Mouse (Mus musculus): ENCODE results near the gene Ms4a10. TPM values are rescaled to one million over a fixed set of nuclear protein-coding genes. Genes with fewer than 3 reads are reported as not detected.

The Ms4a10 gene
- polyA plus RNA-seq, 1 experiment, result 2.2 TPM

GRCm38 (mm10) chr19:10921058-10921457, 53.4 kb downstream of the Ms4a10 start:
- no peak overlapping the region for H3K27ac ChIP-seq (ENCODE audit: control insufficient read depth, insufficient read depth, low read depth, low read length)
- H3K27me3 ChIP-seq (ENCODE audit: control insufficient read depth, insufficient read depth, low read length), result no peaks in the 10 kb centered on the region
- TF ChIP-seq POLR2A (IDR thresholded peaks at IDR 0.05; ENCODE audit: control insufficient read depth, low read depth, low read length), result no peak
- H3K4me1 ChIP-seq (ENCODE audit: control insufficient read depth, insufficient read depth, low read length), result peaks cover 5% of the 10 kb centered on the region
- no peak overlapping the region for H3K4me3 ChIP-seq (ENCODE audit: control insufficient read depth, low read depth, low read length)
- H3K36me3 ChIP-seq (ENCODE audit: control insufficient read depth, insufficient read depth, low read length), result no peaks in the 10 kb centered on the region

GRCm38 (mm10) chr19:10920532-10920931, 53.9 kb downstream of the Ms4a10 start, which contains the start of gene Zp1:
Gene Zp1, minus strand, starts transcription at chr19:10920632.
- no peaks in the 10 kb centered on the region for H3K27me3 ChIP-seq (ENCODE audit: control insufficient read depth, insufficient read depth, low read length)
- no peaks in the 10 kb centered on the region for H3K36me3 ChIP-seq (ENCODE audit: control insufficient read depth, insufficient read depth, low read length)
- H3K27ac ChIP-seq (ENCODE audit: control insufficient read depth, insufficient read depth, low read depth, low read length), result no peak within 1 kb of the TSS
- H3K4me3 ChIP-seq (ENCODE audit: control insufficient read depth, low read depth, low read length), result no peak within 1 kb of the TSS
- H3K4me1 ChIP-seq (ENCODE audit: control insufficient read depth, insufficient read depth, low read length), result peaks cover 5% of the 10 kb centered on the region
- TF ChIP-seq POLR2A (IDR thresholded peaks at IDR 0.05; ENCODE audit: control insufficient read depth, low read depth, low read length) (no peak), CTCF (IDR thresholded peaks at IDR 0.05; ENCODE audit: control insufficient read depth, insufficient read depth, insufficient replicate concordance, low read depth, low read length) (no peak)

- TF ChIP-seq POLR2A (IDR thresholded peaks at IDR 0.05; ENCODE audit: control insufficient read depth, low read depth, low read length) (no peak), CTCF (IDR thresholded peaks at IDR 0.05; ENCODE audit: control insufficient read depth, insufficient read depth, insufficient replicate concordance, low read depth, low read length) (no peak)
- no peak overlapping the region for H3K4me3 ChIP-seq (ENCODE audit: control insufficient read depth, low read depth, low read length)
- peaks cover 5% of the 10 kb centered on the region for H3K4me1 ChIP-seq (ENCODE audit: control insufficient read depth, insufficient read depth, low read length)
- no peak overlapping the region for H3K27ac ChIP-seq (ENCODE audit: control insufficient read depth, insufficient read depth, low read depth, low read length)
- no peaks in the 10 kb centered on the region for H3K36me3 ChIP-seq (ENCODE audit: control insufficient read depth, insufficient read depth, low read length)
- no peaks in the 10 kb centered on the region for H3K27me3 ChIP-seq (ENCODE audit: control insufficient read depth, insufficient read depth, low read length)
Measured at GRCm38 (mm10) chr19:10918321-10918991, 56.0 kb downstream of the Ms4a10 start.

GRCm38 (mm10) chr19:10916506-10916905, 58.0 kb downstream of the Ms4a10 start:
- Histone ChIP-seq H3K27me3 (ENCODE audit: control insufficient read depth, insufficient read depth, low read length) (no peaks in the 10 kb centered on the region), H3K27ac (ENCODE audit: control insufficient read depth, insufficient read depth, low read depth, low read length) (no peak overlapping the region), H3K4me1 (ENCODE audit: control insufficient read depth, insufficient read depth, low read length) (peaks cover 5% of the 10 kb centered on the region), H3K4me3 (ENCODE audit: control insufficient read depth, low read depth, low read length) (no peak overlapping the region), H3K36me3 (ENCODE audit: control insufficient read depth, insufficient read depth, low read length) (no peaks in the 10 kb centered on the region)
- TF ChIP-seq POLR2A (IDR thresholded peaks at IDR 0.05; ENCODE audit: control insufficient read depth, low read depth, low read length) (no peak), CTCF (IDR thresholded peaks at IDR 0.05; ENCODE audit: control insufficient read depth, insufficient read depth, insufficient replicate concordance, low read depth, low read length) (no peak)

GRCm38 (mm10) chr19:10914870-10915269, 59.6 kb downstream of the Ms4a10 start:
- Histone ChIP-seq H3K27me3 (ENCODE audit: control insufficient read depth, insufficient read depth, low read length) (no peaks in the 10 kb centered on the region), H3K27ac (ENCODE audit: control insufficient read depth, insufficient read depth, low read depth, low read length) (no peak overlapping the region), H3K4me3 (ENCODE audit: control insufficient read depth, low read depth, low read length) (no peak overlapping the region), H3K4me1 (ENCODE audit: control insufficient read depth, insufficient read depth, low read length) (peaks cover 5% of the 10 kb centered on the region), H3K36me3 (ENCODE audit: control insufficient read depth, insufficient read depth, low read length) (no peaks in the 10 kb centered on the region)
- no peak for TF ChIP-seq POLR2A (IDR thresholded peaks at IDR 0.05; ENCODE audit: control insufficient read depth, low read depth, low read length)
- no peak for TF ChIP-seq CTCF (IDR thresholded peaks at IDR 0.05; ENCODE audit: control insufficient read depth, insufficient read depth, insufficient replicate concordance, low read depth, low read length)

GRCm38 (mm10) chr19:10914291-10914690, 60.2 kb downstream of the Ms4a10 start:
- Histone ChIP-seq H3K4me1 (ENCODE audit: control insufficient read depth, insufficient read depth, low read length) (peaks cover 8% of the 10 kb centered on the region), H3K4me3 (ENCODE audit: control insufficient read depth, low read depth, low read length) (no peak overlapping the region)

More at GRCm38 (mm10) chr19:10914291-10914690, 60.2 kb downstream of the Ms4a10 start:
- Histone ChIP-seq H3K36me3 (ENCODE audit: control insufficient read depth, insufficient read depth, low read length) (no peaks in the 10 kb centered on the region), H3K27ac (ENCODE audit: control insufficient read depth, insufficient read depth, low read depth, low read length) (no peak overlapping the region), H3K27me3 (ENCODE audit: control insufficient read depth, insufficient read depth, low read length) (no peaks in the 10 kb centered on the region)
- TF ChIP-seq CTCF (IDR thresholded peaks at IDR 0.05; ENCODE audit: control insufficient read depth, insufficient read depth, insufficient replicate concordance, low read depth, low read length) (no peak), POLR2A (IDR thresholded peaks at IDR 0.05; ENCODE audit: control insufficient read depth, low read depth, low read length) (no peak)

Other genes starting within 250 kb of the Ms4a10 start
- gene Cd5, start 235.7 kb downstream of the Ms4a10 start, polyA plus RNA-seq (2012; rRNA removed), result 0.06 and 0.18 TPM in 2 replicates
- not detected in 2 replicates for gene Cd6, start 144.6 kb downstream of the Ms4a10 start, polyA plus RNA-seq (2012; rRNA removed)
- 0.43 and 0.67 TPM in 2 replicates for gene Slc15a3, start 134.9 kb downstream of the Ms4a10 start, polyA plus RNA-seq (2012; rRNA removed)
- 2.6 and 3.1 TPM in 2 replicates for gene Tmem132a, start 104.7 kb downstream of the Ms4a10 start, polyA plus RNA-seq (2012; rRNA removed)
- gene Tmem109, start 92.7 kb downstream of the Ms4a10 start, polyA plus RNA-seq (2012; rRNA removed), result 40.3 and 44.3 TPM in 2 replicates
- gene Prpf19, start 79.4 kb downstream of the Ms4a10 start, polyA plus RNA-seq (2012; rRNA removed), result 86.2 and 86.5 TPM in 2 replicates
- gene Zp1, start 54.0 kb downstream of the Ms4a10 start, polyA plus RNA-seq (2012; rRNA removed), result 0.15 and 0.24 TPM in 2 replicates
- gene Ptgdr2, start 37.5 kb downstream of the Ms4a10 start, polyA plus RNA-seq (2012; rRNA removed), result 0.88 and 1.2 TPM in 2 replicates
- gene Ccdc86, start 25.4 kb downstream of the Ms4a10 start, polyA plus RNA-seq (2012; rRNA removed), result 13.5 and 15.3 TPM in 2 replicates
- gene Ms4a15, start 18.6 kb upstream of the Ms4a10 start, polyA plus RNA-seq (2012; rRNA removed), result 0.11 and 0.65 TPM in 2 replicates
- gene Ms4a18, start 43.4 kb upstream of the Ms4a10 start, polyA plus RNA-seq (2012; rRNA removed), result 0.83 and 1.2 TPM in 2 replicates
- 0.28 and 0.45 TPM in 2 replicates for gene Ms4a8a, start 106.4 kb upstream of the Ms4a10 start, polyA plus RNA-seq (2012; rRNA removed)
- 408 and 421 TPM in 2 replicates for gene 1700017D01Rik, start 156.2 kb upstream of the Ms4a10 start, polyA plus RNA-seq (2012; rRNA removed)
- 57.2 and 77.8 TPM in 2 replicates for gene 1700025F22Rik, start 190.7 kb upstream of the Ms4a10 start, polyA plus RNA-seq (2012; rRNA removed)
- 103 and 113 TPM in 2 replicates for gene Ms4a13, start 222.1 kb upstream of the Ms4a10 start, polyA plus RNA-seq (2012; rRNA removed)

Measured in testis, adult 2 months (tissue).